Mouse (Mus musculus): ENCODE measurements around the gene Nudt3. TPM values are rescaled to one million over a fixed set of nuclear protein-coding genes. Genes with fewer than 3 reads are reported as not detected.
"Not testable (repeated sequence)": the region's sequence is repeated elsewhere in the genome, so short reads cannot be mapped to it uniquely, and the experiment has no call there.

The Nudt3 gene
- polyA plus RNA-seq, 1 experiment from 2014 or later, result 238 TPM

- Histone ChIP-seq H3K4me2 (no peak overlapping the region), H3K9ac (no peak overlapping the region), H3K4me3 (no peak overlapping the region), H3K9me3 (no peaks in the 10 kb centered on the region), H3K4me1 (replicated peaks) (peaks cover 18% of the 10 kb centered on the region), H3K36me3 (no peaks in the 10 kb centered on the region), H3K27ac (replicated peaks) (no peak overlapping the region), H3K27me3 (no peaks in the 10 kb centered on the region; the same call in 1 of the 2 replicates)
- WGBS, result 38% methylated on average over 7 of the region's 7 CpGs
- ATAC-seq (ENCODE audit: low read depth), result no peak
Observed at GRCm38 (mm10) chr17:27645807-27646206, 22.5 kb upstream of the Nudt3 start.

GRCm38 (mm10) chr17:27644572-27644971, 21.3 kb upstream of the Nudt3 start:
- no peak for ATAC-seq (ENCODE audit: low read depth)
- Histone ChIP-seq H3K9ac (no peak overlapping the region), H3K4me3 (no peak overlapping the region), H3K36me3 (no peaks in the 10 kb centered on the region), H3K4me2 (no peak overlapping the region), H3K4me1 (replicated peaks) (peaks cover 18% of the 10 kb centered on the region), H3K27me3 (no peaks in the 10 kb centered on the region; the same call in 1 of the 2 replicates), H3K27ac (replicated peaks) (no peak overlapping the region), H3K9me3 (no peaks in the 10 kb centered on the region)
- WGBS, result 43% methylated on average over 2 of the region's 2 CpGs

- H3K27ac ChIP-seq (replicated peaks), result peak overlapping the region; percentile 91
- 88% methylated on average over 9 of the region's 9 CpGs for WGBS
Observed at GRCm38 (mm10) chr17:27643756-27644155, 20.5 kb upstream of the Nudt3 start.

GRCm38 (mm10) chr17:27643101-27643500, 19.8 kb upstream of the Nudt3 start:
- peak overlapping the region; percentile 55 for H3K9ac ChIP-seq

More at GRCm38 (mm10) chr17:27643756-27644155, 20.5 kb upstream of the Nudt3 start:
- Histone ChIP-seq H3K4me1 (replicated peaks) (peaks cover 18% of the 10 kb centered on the region), H3K9ac (no peak overlapping the region), H3K4me3 (no peak overlapping the region), H3K4me2 (no peak overlapping the region), H3K27me3 (no peaks in the 10 kb centered on the region; the same call in 1 of the 2 replicates), H3K9me3 (no peaks in the 10 kb centered on the region), H3K36me3 (no peaks in the 10 kb centered on the region)
- no peak for ATAC-seq (ENCODE audit: low read depth)

GRCm38 (mm10) chr17:27642491-27643062, 19.3 kb upstream of the Nudt3 start:
- WGBS, result 1% methylated on average over 12 of the region's 12 CpGs
- peak; percentile 91 for ATAC-seq (ENCODE audit: low read depth)
- Histone ChIP-seq H3K9ac (peak overlapping the region; percentile 55), H3K9me3 (no peaks in the 10 kb centered on the region), H3K4me2 (peak overlapping the region; percentile 41), H3K27ac (replicated peaks) (peak overlapping the region; percentile 91), H3K4me1 (replicated peaks) (peaks cover 19% of the 10 kb centered on the region), H3K36me3 (no peaks in the 10 kb centered on the region), H3K27me3 (no peaks in the 10 kb centered on the region), H3K4me3 (peak overlapping the region; percentile 7; the same call in 1 of the 2 replicates)

More at GRCm38 (mm10) chr17:27643101-27643500, 19.8 kb upstream of the Nudt3 start:
- Histone ChIP-seq H3K4me3 (no peak overlapping the region), H3K27me3 (no peaks in the 10 kb centered on the region), H3K36me3 (no peaks in the 10 kb centered on the region), H3K4me1 (replicated peaks) (peaks cover 18% of the 10 kb centered on the region), H3K4me2 (peak overlapping the region; percentile 41), H3K27ac (replicated peaks) (peak overlapping the region; percentile 91), H3K9me3 (no peaks in the 10 kb centered on the region)
- peak; percentile 66 for ATAC-seq (ENCODE audit: low read depth)
- WGBS, result 22% methylated on average over 6 of the region's 6 CpGs

GRCm38 (mm10) chr17:27639851-27640250, 16.6 kb upstream of the Nudt3 start:
- not testable (repeated sequence) for H3K4me2 ChIP-seq; H3K36me3 ChIP-seq; H3K9ac ChIP-seq; ATAC-seq (ENCODE audit: low read depth); H3K27ac ChIP-seq (replicated peaks); H3K27me3 ChIP-seq; H3K4me3 ChIP-seq; H3K9me3 ChIP-seq
- 93% methylated on average over 6 of the region's 6 CpGs for WGBS
- peaks cover 37% of the 10 kb centered on the region for H3K4me1 ChIP-seq (replicated peaks)

GRCm38 (mm10) chr17:27638921-27639332, 15.6 kb upstream of the Nudt3 start:
- 79% methylated on average over 20 of the region's 20 CpGs for WGBS
- ATAC-seq (ENCODE audit: low read depth), result no peak
- Histone ChIP-seq H3K4me3 (no peak overlapping the region), H3K9ac (no peak overlapping the region), H3K27me3 (no peaks in the 10 kb centered on the region), H3K9me3 (no peaks in the 10 kb centered on the region), H3K4me1 (replicated peaks) (peaks cover 44% of the 10 kb centered on the region), H3K4me2 (no peak overlapping the region), H3K36me3 (no peaks in the 10 kb centered on the region), H3K27ac (replicated peaks) (no peak overlapping the region)

GRCm38 (mm10) chr17:27637333-27637732, 14.0 kb upstream of the Nudt3 start:
- Histone ChIP-seq H3K9me3 (no peaks in the 10 kb centered on the region), H3K27ac (replicated peaks) (0 out of 2 replicates have a peak overlapping the region, but pooled peaks have one; percentile 28), H3K4me1 (replicated peaks) (peaks cover 43% of the 10 kb centered on the region), H3K4me2 (no peak overlapping the region), H3K27me3 (no peaks in the 10 kb centered on the region), H3K4me3 (no peak overlapping the region), H3K36me3 (peaks cover 13% of the 10 kb centered on the region), H3K9ac (0 out of 2 replicates have a peak overlapping the region, but pooled peaks have one; percentile 17)
- ATAC-seq (ENCODE audit: low read depth), result no peak
- 45% methylated on average over 9 of the region's 9 CpGs for WGBS

GRCm38 (mm10) chr17:27636132-27637020, 13.1 kb upstream of the Nudt3 start, which contains the start of gene Rps10:
Gene Rps10, minus strand, starts transcription at chr17:27636669.
- Histone ChIP-seq H3K9me3 (no peaks in the 10 kb centered on the region), H3K4me3 (peak within 1 kb of the TSS; percentile 70), H3K9ac (peak within 1 kb of the TSS; percentile 89), H3K4me1 (replicated peaks) (peaks cover 49% of the 10 kb centered on the region), H3K27me3 (no peaks in the 10 kb centered on the region), H3K36me3 (peaks cover 23% of the 10 kb centered on the region), H3K4me2 (peak within 1 kb of the TSS; percentile 97), H3K27ac (replicated peaks) (peak within 1 kb of the TSS; percentile 93)
- no peak for ATAC-seq (ENCODE audit: low read depth)
- 19% methylated on average over 18 of the region's 18 CpGs for WGBS

- H3K9me3 ChIP-seq; ATAC-seq (ENCODE audit: low read depth); H3K27me3 ChIP-seq: not testable (repeated sequence)
- 34% methylated on average over 9 of the region's 9 CpGs for WGBS
- peak overlapping the region; percentile 97 for H3K4me2 ChIP-seq
- H3K27ac ChIP-seq (replicated peaks), result peak overlapping the region; percentile 93
- H3K4me1 ChIP-seq (replicated peaks), result peaks cover 49% of the 10 kb centered on the region
- peak overlapping the region; percentile 89 for H3K9ac ChIP-seq
- H3K4me3 ChIP-seq, result peak overlapping the region; percentile 70
- peaks cover 31% of the 10 kb centered on the region for H3K36me3 ChIP-seq
Observed at GRCm38 (mm10) chr17:27635575-27635903, 12.2 kb upstream of the Nudt3 start.

GRCm38 (mm10) chr17:27634871-27635574, 11.7 kb upstream of the Nudt3 start, which contains the start of gene RPS10-NUDT3:
Gene RPS10-NUDT3, minus strand, starts transcription at chr17:27635222.
- under 1% methylated on average over 72 of the region's 72 CpGs for WGBS
- Histone ChIP-seq H3K9ac (peak within 1 kb of the TSS; percentile 89), H3K27me3 (no peaks in the 10 kb centered on the region), H3K4me1 (replicated peaks) (peaks cover 49% of the 10 kb centered on the region), H3K4me3 (peak within 1 kb of the TSS; percentile 70), H3K4me2 (peak within 1 kb of the TSS; percentile 97), H3K36me3 (peaks cover 36% of the 10 kb centered on the region), H3K27ac (replicated peaks) (peak within 1 kb of the TSS; percentile 93), H3K9me3 (no peaks in the 10 kb centered on the region)
- peak; percentile 98 for ATAC-seq (ENCODE audit: low read depth)

Data from neural tube, embryonic 13.5 days (tissue).